Mouse (Mus musculus) C2C12 (cell line): ENCODE measurements around the gene Ell. TPM values are rescaled to one million over a fixed set of nuclear protein-coding genes. Genes with fewer than 3 reads are reported as not detected.

Experiments
- H3K27me3 ChIP-seq: one replicate; pipeline ENCODE4 v1.6.1; 2011; ENCODE audit not compliant: control insufficient read depth, insufficient read depth, insufficient read length
- H3K36me3 ChIP-seq: one replicate; pipeline ENCODE4 v1.6.1; 2011; ENCODE audit not compliant: control insufficient read depth, insufficient read depth
- H3K4me3 ChIP-seq: one replicate; pipeline ENCODE4 v1.5.1; 2011; ENCODE audit warnings: mild to moderate bottlenecking, control low read depth; ENCODE audit not compliant: poor library complexity, insufficient read depth, severe bottlenecking
- H3K79me2 ChIP-seq: one replicate; pipeline ENCODE4 v1.6.1; 2011; ENCODE audit not compliant: control insufficient read depth, insufficient read depth
- H3K79me3 ChIP-seq: one replicate; pipeline ENCODE4 v1.6.1; 2011; ENCODE audit warnings: low read depth, control low read depth
- H3ac ChIP-seq: one replicate; pipeline ENCODE3; 2011; ENCODE audit warnings: low read depth; ENCODE audit not compliant: control insufficient read depth, insufficient read length
- CEBPB ChIP-seq: IDR thresholded peaks from one replicate; pipeline ENCODE4 v1.6.1; 2011; ENCODE audit warnings: low read depth, mild to moderate bottlenecking, control low read depth, moderate library complexity
- CTCF ChIP-seq: IDR thresholded peaks from one replicate; pipeline ENCODE4 v1.5.1; 2011; ENCODE audit not compliant: control insufficient read depth, insufficient read depth, insufficient read length
- FOSL1 ChIP-seq: IDR thresholded peaks from one replicate; pipeline ENCODE4 v1.8.0; 2011; ENCODE audit warnings: mild to moderate bottlenecking, low read length; ENCODE audit not compliant: poor library complexity, insufficient read depth, severe bottlenecking
- MAX ChIP-seq: IDR thresholded peaks from one replicate; pipeline ENCODE4 v1.6.1; 2011; ENCODE audit warnings: mild to moderate bottlenecking, control low read depth
- MYOD1 ChIP-seq: IDR thresholded peaks from one replicate; pipeline ENCODE4 v1.6.1; 2011; ENCODE audit warnings: low read depth; ENCODE audit not compliant: control insufficient read depth, insufficient read length
- MYOG ChIP-seq: IDR thresholded peaks from one replicate; pipeline ENCODE4 v1.6.1; 2011; ENCODE audit not compliant: control insufficient read depth, insufficient read length; ENCODE audit errors: extremely low read depth
- USF1 ChIP-seq: IDR thresholded peaks from one replicate; pipeline ENCODE4 v1.6.1; 2011; ENCODE audit warnings: low read depth, mild to moderate bottlenecking, control low read depth, moderate library complexity
- polyA plus RNA-seq: library from polyadenylated mRNA; unstranded; fragments of >200 nt; fragmentation: generic; extraction: Trizol; gene quantifications from one replicate; pipeline ENCODE4 v1.2.1, GENCODE M21; 2012; ENCODE audit warnings: missing spikeins

Ell gene
- polyA plus RNA-seq, 1 experiment, result 12.3 TPM

DNA sequence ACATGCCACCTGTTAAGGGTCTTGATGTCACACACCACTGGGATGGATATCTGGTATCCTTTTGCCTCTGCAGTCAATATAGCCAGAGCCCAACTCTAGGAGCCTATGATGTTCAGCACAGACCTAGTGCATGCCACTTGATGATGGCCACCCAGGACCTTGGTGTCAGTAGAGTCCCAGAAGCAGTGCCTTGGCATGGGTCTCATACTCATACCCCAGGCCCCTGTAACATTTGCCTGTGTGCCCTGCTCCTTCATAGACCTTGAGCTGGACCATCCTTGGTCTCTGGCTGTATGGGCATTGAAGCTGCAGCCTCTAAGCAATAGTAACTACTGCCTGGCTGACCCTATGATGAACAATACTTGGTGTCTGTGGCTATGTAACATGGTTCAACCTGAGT, 35.0 kb downstream of the Ell start:
- Histone ChIP-seq H3K27me3 (no peaks in the 10 kb centered on the region), H3K4me3 (no peak overlapping the region), H3K79me3 (peaks cover 14% of the 10 kb centered on the region), H3K36me3 (peaks cover 19% of the 10 kb centered on the region), H3K79me2 (peaks cover 46% of the 10 kb centered on the region), H3ac (no peak overlapping the region)
- no peak for TF ChIP-seq MAX
- no peak for TF ChIP-seq MYOD1
- TF ChIP-seq CTCF, result no peak
- TF ChIP-seq CEBPB, result no peak
- no peak for TF ChIP-seq USF1
- TF ChIP-seq FOSL1, result no peak
- no peak for TF ChIP-seq MYOG

DNA sequence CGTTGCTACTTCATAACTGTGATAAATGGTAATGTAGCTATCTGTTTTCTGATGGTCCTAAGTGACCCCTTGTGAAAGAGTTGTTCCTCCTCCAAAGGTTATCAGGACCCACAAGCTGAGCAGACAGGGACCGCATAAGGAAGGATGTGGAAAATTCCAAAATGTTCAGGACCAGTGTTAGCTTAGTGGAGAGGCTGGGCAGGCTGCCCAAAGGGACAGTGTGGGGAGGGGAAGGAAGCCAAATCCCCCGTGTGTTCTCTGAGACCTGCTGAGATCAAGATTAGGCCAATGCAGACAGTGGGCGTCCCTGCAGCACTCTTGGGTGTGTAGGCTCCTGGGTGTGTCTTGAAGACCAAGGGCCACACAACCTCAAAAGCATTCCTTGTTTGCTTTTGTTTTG, 35.7 kb downstream of the Ell start:
- peaks cover 10% of the 10 kb centered on the region for H3K79me3 ChIP-seq
- H3K79me2 ChIP-seq, result peaks cover 40% of the 10 kb centered on the region
- H3K27me3 ChIP-seq, result no peaks in the 10 kb centered on the region
- H3K4me3 ChIP-seq, result no peak overlapping the region
- H3K36me3 ChIP-seq, result peaks cover 20% of the 10 kb centered on the region
- no peak for TF ChIP-seq MYOG
- no peak for TF ChIP-seq CTCF
- TF ChIP-seq CEBPB, result no peak
- TF ChIP-seq USF1, result no peak
- no peak for TF ChIP-seq MAX
- TF ChIP-seq FOSL1, result no peak
- no peak for TF ChIP-seq MYOD1
- no peak overlapping the region for H3ac ChIP-seq

DNA sequence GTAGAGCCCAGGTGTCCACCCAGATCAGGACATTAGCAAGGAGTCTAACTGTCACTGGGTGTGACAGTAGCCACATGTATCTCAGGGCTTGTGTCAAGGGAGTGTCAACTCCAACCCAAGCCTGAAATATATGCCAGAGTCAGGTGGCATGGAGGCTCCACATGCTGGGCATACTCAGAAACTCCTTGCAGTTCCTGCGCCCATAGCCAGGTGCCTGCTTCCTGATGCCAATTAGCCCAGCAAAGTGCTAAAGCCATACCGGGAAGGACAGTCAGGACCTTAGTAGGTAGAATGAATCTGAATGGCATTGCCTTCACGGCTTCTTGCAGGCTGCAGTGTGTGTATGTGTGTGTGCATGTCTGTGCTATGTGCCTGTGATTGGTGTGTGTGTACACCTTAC, 38.0 kb downstream of the Ell start:
- peaks cover 17% of the 10 kb centered on the region for H3K79me2 ChIP-seq

DNA sequence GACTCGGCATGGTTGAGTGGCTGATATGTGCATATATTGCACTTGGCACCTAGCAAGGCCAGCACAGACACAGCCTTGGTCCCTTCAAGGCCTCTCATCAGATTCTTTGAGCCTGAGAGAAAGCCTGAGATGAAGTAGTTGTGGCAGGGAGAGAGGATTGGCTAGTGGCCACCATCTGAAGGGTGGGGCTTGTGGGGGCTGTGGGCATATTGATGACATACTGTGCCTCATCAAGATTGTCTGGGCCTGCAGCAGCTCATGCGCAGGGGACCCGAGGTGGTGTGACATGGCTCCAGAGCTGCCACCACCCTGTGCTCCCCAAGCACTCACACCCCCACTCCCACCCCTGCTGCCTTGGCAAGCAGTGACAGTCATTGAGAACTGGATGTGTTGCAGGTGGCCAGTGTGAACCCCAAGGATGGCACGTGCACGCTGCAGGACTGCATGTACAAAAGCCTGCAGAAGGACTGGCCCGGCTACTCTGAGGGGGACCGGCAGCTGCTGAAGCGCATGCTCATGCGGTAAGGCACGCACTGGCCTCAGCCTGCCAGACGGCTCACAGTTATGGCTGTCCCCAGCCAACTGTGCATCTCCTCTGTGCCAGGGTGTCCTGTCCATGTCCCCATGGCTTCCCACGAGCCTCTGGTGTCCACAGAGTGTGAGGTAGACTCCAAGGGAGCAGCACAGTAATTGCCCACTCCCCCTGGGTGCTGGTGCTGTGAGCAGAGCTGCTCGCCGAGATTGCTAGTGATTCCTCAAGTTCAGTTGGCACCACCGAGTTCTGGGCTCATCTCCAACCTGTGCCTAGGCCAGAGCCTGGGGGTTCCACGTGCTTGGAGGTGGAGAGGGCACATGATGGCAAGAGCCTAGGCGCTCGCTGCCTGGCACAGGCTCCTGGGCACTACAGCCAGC, 44.5 kb downstream of the Ell start:
- Histone ChIP-seq H3ac (no peak overlapping the region), H3K36me3 (peaks cover 53% of the 10 kb centered on the region), H3K79me3 (no peaks in the 10 kb centered on the region), H3K27me3 (no peaks in the 10 kb centered on the region), H3K79me2 (no peaks in the 10 kb centered on the region), H3K4me3 (no peak overlapping the region)
- TF ChIP-seq CEBPB, result no peak
- TF ChIP-seq USF1, result no peak
- TF ChIP-seq MYOD1, result no peak
- no peak for TF ChIP-seq MYOG
- no peak for TF ChIP-seq CTCF

More for the DNA sequence above, 38.0 kb downstream of the Ell start:
- Histone ChIP-seq H3K79me3 (peaks cover 4% of the 10 kb centered on the region), H3K36me3 (peaks cover 34% of the 10 kb centered on the region), H3ac (no peak overlapping the region), H3K4me3 (no peak overlapping the region), H3K27me3 (no peaks in the 10 kb centered on the region)
- no peak for TF ChIP-seq MYOD1
- TF ChIP-seq CEBPB, result no peak
- no peak for TF ChIP-seq CTCF
- no peak for TF ChIP-seq MAX
- TF ChIP-seq MYOG, result no peak
- TF ChIP-seq FOSL1, result no peak
- TF ChIP-seq USF1, result no peak

DNA sequence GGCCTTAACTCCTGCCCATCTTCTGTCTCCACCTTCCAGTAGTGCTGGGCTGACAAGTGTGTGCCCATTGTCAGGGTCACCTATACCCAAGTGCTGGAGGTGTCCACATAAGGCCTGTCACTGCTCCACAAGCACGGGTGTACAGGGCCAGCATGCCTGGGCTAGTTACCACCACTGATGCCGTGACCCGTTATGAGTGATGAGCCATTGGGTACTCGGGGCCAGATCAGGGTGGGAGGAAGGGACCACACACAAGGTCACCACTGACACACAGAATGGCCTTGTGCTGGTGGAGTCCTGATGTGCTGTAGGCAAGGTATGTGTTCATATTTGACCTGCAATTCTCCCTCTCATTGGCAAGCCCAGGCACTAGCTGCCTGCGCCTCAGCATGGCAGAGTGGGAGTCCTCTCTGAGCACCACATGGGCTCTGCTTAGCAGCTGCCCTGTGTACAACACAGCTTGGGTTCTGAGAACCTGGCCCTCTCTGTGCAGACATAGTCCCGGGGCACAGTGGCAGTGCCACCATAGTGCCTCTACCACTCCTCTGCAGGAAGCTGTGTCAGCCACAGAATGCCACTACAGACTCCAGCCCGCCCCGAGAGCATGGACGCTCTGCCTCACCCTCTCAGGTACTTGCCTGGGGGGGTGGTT, 45.5 kb downstream of the Ell start:
- no peaks in the 10 kb centered on the region for H3K79me2 ChIP-seq
- H3K4me3 ChIP-seq, result no peak overlapping the region
- no peak overlapping the region for H3ac ChIP-seq
- peaks cover 47% of the 10 kb centered on the region for H3K36me3 ChIP-seq
- TF ChIP-seq USF1 (no peak), CTCF (no peak), MYOG (no peak), CEBPB (no peak), MYOD1 (no peak), MAX (no peak), FOSL1 (no peak)
- H3K79me3 ChIP-seq, result no peaks in the 10 kb centered on the region
- no peaks in the 10 kb centered on the region for H3K27me3 ChIP-seq
